Mouse (Mus musculus) MEL (cell line): Measurements from ENCODE around the gene Tshz2. TPM values are rescaled to one million over a fixed set of nuclear protein-coding genes. Genes with fewer than 3 reads are reported as not detected.

ENCODE experiments used
- DNase-seq: peaks from one replicate; pipeline ENCODE4 v3.0.0; 2011; ENCODE audit warnings: low read depth, low spot score
- H3K27ac ChIP-seq: 2 replicates; pipeline ENCODE4 v1.5.1; 2012; ENCODE audit warnings: low read depth, mild to moderate bottlenecking, control low read depth, low read length, moderate library complexity; ENCODE audit not compliant: control insufficient read depth
- H3K27me3 ChIP-seq, 2 experiments: fragments of 150-350 bp in 1 of 2; sonication (generic) in 1 of 2; 2 replicates each; pipeline ENCODE4 v1.6.1; 2012; ENCODE audit warnings: low read length in 2 of 2, mild to moderate bottlenecking in 2 of 2, improper control_type of control experiment in 1 of 2, moderate library complexity in 1 of 2; ENCODE audit not compliant: insufficient read depth in 2 of 2, control insufficient read depth in 1 of 2
- H3K36me3 ChIP-seq, 2 experiments: 2 replicates each; pipeline ENCODE4 v1.6.1; 2012 to 2014; ENCODE audit warnings: low read length in 2 of 2, improper control_type of control experiment in 1 of 2, inconsistent platforms in 1 of 2, mild to moderate bottlenecking in 1 of 2; ENCODE audit not compliant: insufficient read depth in 2 of 2, control insufficient read depth in 1 of 2
- H3K4me1 ChIP-seq, 2 experiments: fragments of 150-350 bp in 1 of 2; sonication (generic) in 1 of 2; 2 replicates each; pipeline ENCODE4 v1.6.1; 2012; ENCODE audit warnings: low read length in 2 of 2, improper control_type of control experiment in 1 of 2, mild to moderate bottlenecking in 1 of 2; ENCODE audit not compliant: insufficient read depth in 2 of 2, control insufficient read depth in 1 of 2
- H3K4me3 ChIP-seq, 2 experiments: fragments of 150-350 bp in 1 of 2; sonication (generic) in 1 of 2; 2 replicates each; pipeline ENCODE4 v1.5.1; 2012; ENCODE audit warnings: low read depth in 2 of 2, low read length in 2 of 2, mild to moderate bottlenecking in 2 of 2, moderate library complexity in 2 of 2, control low read depth in 1 of 2, improper control_type of control experiment in 1 of 2; ENCODE audit not compliant: control insufficient read depth in 1 of 2, insufficient read depth in 1 of 2
- H3K79me2 ChIP-seq: 2 replicates; pipeline ENCODE4 v1.6.1; 2012; ENCODE audit warnings: mild to moderate bottlenecking, low read length, moderate library complexity; ENCODE audit not compliant: control insufficient read depth, poor library complexity, insufficient read depth
- H3K9ac ChIP-seq: 2 replicates; pipeline ENCODE4 v1.6.1; 2012; ENCODE audit warnings: low read depth, mild to moderate bottlenecking, control low read depth, low read length, moderate library complexity; ENCODE audit not compliant: control insufficient read depth, poor library complexity, severe bottlenecking
- H3K9me3 ChIP-seq: fragments of 150-350 bp; sonication (generic); replicated peaks from 2 replicates; pipeline ENCODE4 v1.6.1; 2012; ENCODE audit warnings: mild to moderate bottlenecking, low read length, improper control_type of control experiment, moderate library complexity; ENCODE audit not compliant: insufficient read depth
- BHLHE40 ChIP-seq: IDR thresholded peaks from 2 replicates; pipeline ENCODE4 v1.6.1; 2012; ENCODE audit warnings: low read depth, mild to moderate bottlenecking, inconsistent platforms, low read length, improper control_type of control experiment, borderline replicate concordance
- CHD2 ChIP-seq: IDR thresholded peaks from 2 replicates; pipeline ENCODE4 v1.6.1; 2011; ENCODE audit warnings: low read length, improper control_type of control experiment
- CTCF ChIP-seq, 3 experiments: IDR thresholded peaks in 2 of 3; conservative IDR thresholded peaks in 1 of 3; 2 replicates each; pipeline ENCODE4 v1.5.1; 2011 to 2012; ENCODE audit warnings: low read length in 3 of 3, low read depth in 2 of 3, mild to moderate bottlenecking in 2 of 3, improper control_type of control experiment in 1 of 3, inconsistent platforms in 1 of 3, mixed read lengths in 1 of 3, moderate library complexity in 1 of 3; ENCODE audit not compliant: control insufficient read depth in 1 of 3, insufficient read depth in 1 of 3, poor library complexity in 1 of 3, severe bottlenecking in 1 of 3
- E2F4 ChIP-seq: IDR thresholded peaks from 2 replicates; pipeline ENCODE4 v1.6.1; 2011; ENCODE audit warnings: low read depth, low read length, improper control_type of control experiment, borderline replicate concordance
- EP300 ChIP-seq, 2 experiments: IDR thresholded peaks; 2 replicates each; pipeline ENCODE4 v1.6.1; 2011; ENCODE audit warnings: improper control_type of control experiment in 2 of 2, low read length in 2 of 2, low read depth in 1 of 2, mild to moderate bottlenecking in 1 of 2
- ETS1 ChIP-seq: IDR thresholded peaks from 2 replicates; pipeline ENCODE4 v1.6.1; 2012; ENCODE audit warnings: low read depth, mild to moderate bottlenecking, inconsistent platforms, low read length, improper control_type of control experiment, moderate library complexity
- GABPA ChIP-seq: IDR thresholded peaks from 2 replicates; pipeline ENCODE4 v1.6.1; 2012; ENCODE audit warnings: low read depth, mild to moderate bottlenecking, inconsistent platforms, low read length, improper control_type of control experiment, moderate library complexity
- GATA1 ChIP-seq: IDR thresholded peaks from 2 replicates; pipeline ENCODE4 v1.6.1; 2011; ENCODE audit warnings: low read depth, low read length, improper control_type of control experiment
- HCFC1 ChIP-seq: IDR thresholded peaks from 2 replicates; pipeline ENCODE4 v1.6.1; 2012; ENCODE audit warnings: low read depth, mild to moderate bottlenecking, inconsistent platforms, low read length, improper control_type of control experiment, moderate library complexity
- KAT2A ChIP-seq: conservative IDR thresholded peaks from 2 replicates; pipeline ENCODE4 v1.6.1; 2012; ENCODE audit warnings: low read depth, low read length, improper control_type of control experiment, inconsistent platforms
- MAFK ChIP-seq: IDR thresholded peaks from 2 replicates; pipeline ENCODE4 v1.6.1; 2011; ENCODE audit warnings: low read depth, mild to moderate bottlenecking, low read length, improper control_type of control experiment, borderline replicate concordance
- MEF2A ChIP-seq: IDR thresholded peaks from 2 replicates; pipeline ENCODE4 v1.6.1; 2014; ENCODE audit warnings: low read depth, mild to moderate bottlenecking, inconsistent platforms, low read length, improper control_type of control experiment; ENCODE audit not compliant: poor library complexity, insufficient replicate concordance, severe bottlenecking; ENCODE audit errors: extremely low read depth
- MYB ChIP-seq: IDR thresholded peaks from 2 replicates; pipeline ENCODE4 v1.6.1; 2011; ENCODE audit warnings: mild to moderate bottlenecking, low read depth, low read length, improper control_type of control experiment
- MYC ChIP-seq: IDR thresholded peaks from 2 replicates; pipeline ENCODE4 v1.6.1; 2011; ENCODE audit warnings: low read depth, mild to moderate bottlenecking, low read length, improper control_type of control experiment, moderate library complexity
- RAD21 ChIP-seq: IDR thresholded peaks from 2 replicates; pipeline ENCODE4 v1.6.1; 2011; ENCODE audit warnings: mild to moderate bottlenecking, low read depth, low read length, improper control_type of control experiment
- RCOR1 ChIP-seq: IDR thresholded peaks from 2 replicates; pipeline ENCODE4 v1.6.1; 2012; ENCODE audit warnings: low read depth, mild to moderate bottlenecking, inconsistent platforms, low read length, improper control_type of control experiment
- TBP ChIP-seq: IDR thresholded peaks from 2 replicates; pipeline ENCODE4 v1.8.0; 2011; ENCODE audit warnings: low read depth, low read length, improper control_type of control experiment
- TCF12 ChIP-seq: IDR thresholded peaks from 2 replicates; pipeline ENCODE4 v1.6.1; 2014; ENCODE audit warnings: low read depth, mild to moderate bottlenecking, inconsistent platforms, low read length, improper control_type of control experiment, moderate library complexity
- UBTF ChIP-seq: IDR thresholded peaks from 2 replicates; pipeline ENCODE4 v1.6.1; 2012; ENCODE audit warnings: low read depth, mild to moderate bottlenecking, inconsistent platforms, low read length, improper control_type of control experiment, moderate library complexity, borderline replicate concordance; ENCODE audit not compliant: insufficient read depth
- USF2 ChIP-seq, 2 experiments: IDR thresholded peaks; 2 replicates each; pipeline ENCODE4 v1.6.1; 2011 to 2012; ENCODE audit warnings: improper control_type of control experiment in 2 of 2, low read length in 2 of 2, borderline replicate concordance in 1 of 2, inconsistent platforms in 1 of 2, low read depth in 1 of 2, mild to moderate bottlenecking in 1 of 2; ENCODE audit not compliant: insufficient read depth in 1 of 2
- ZC3H11A ChIP-seq: IDR thresholded peaks from 2 replicates; pipeline ENCODE4 v1.6.1; 2012; ENCODE audit warnings: low read depth, mild to moderate bottlenecking, inconsistent platforms, low read length, improper control_type of control experiment
- ZKSCAN1 ChIP-seq: IDR thresholded peaks from 2 replicates; pipeline ENCODE4 v1.6.1; 2012; ENCODE audit warnings: low read depth, mild to moderate bottlenecking, inconsistent platforms, low read length, improper control_type of control experiment, moderate library complexity
- ZMIZ1 ChIP-seq: IDR thresholded peaks from 2 replicates; pipeline ENCODE4 v1.6.1; 2012; ENCODE audit warnings: low read depth, mild to moderate bottlenecking, inconsistent platforms, low read length, improper control_type of control experiment, moderate library complexity
- polyA plus RNA-seq, 2 experiments: library from polyadenylated mRNA; stranded (reverse) in 1 of 2; unstranded in 1 of 2; fragments of >175 nt in 1 of 2; fragments of >200 nt in 1 of 2; gene quantifications; 2 replicates each; pipeline versions ENCODE4 v1.2.1 to v1.2.4; 2012; ENCODE audit warnings: low replicate concordance in 2 of 2, low read depth in 1 of 2; ENCODE audit not compliant: insufficient read length in 2 of 2, insufficient read depth in 1 of 2, missing spikeins in 1 of 2
- total RNA-seq: library from RNA; depleted of rRNA; stranded (reverse); fragments of 300-350 nt; gene quantifications from 2 replicates; pipeline ENCODE4 v1.2.3, GENCODE M21; 2012

Gene Tshz2
- total and polyA plus RNA-seq, 3 experiments = not detected

DNA sequence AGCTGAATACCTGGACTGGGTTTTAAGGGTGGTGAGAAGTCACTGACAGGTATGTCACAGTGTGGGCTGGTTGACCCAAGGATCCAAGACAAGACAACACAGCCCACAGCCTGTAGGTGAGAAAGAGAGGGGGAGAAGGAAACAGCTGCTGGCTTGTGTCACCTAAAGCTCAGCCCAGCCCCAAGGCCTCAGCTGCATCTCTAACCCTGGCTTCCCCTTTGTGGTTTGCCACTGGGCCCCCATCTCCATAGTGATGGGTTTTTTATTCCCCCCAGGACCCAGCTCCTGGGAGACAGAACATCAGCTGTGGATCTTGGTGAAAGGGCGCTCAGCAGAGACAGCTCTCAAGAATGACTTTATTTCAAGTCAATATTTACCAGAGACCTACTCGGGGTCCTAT lies 57.2 kb downstream of the Tshz2 start:
- no peaks in the 10 kb centered on the region for H3K4me1 ChIP-seq
- no peak overlapping the region for H3K4me3 ChIP-seq
- no peak overlapping the region for H3K9ac ChIP-seq
- H3K79me2 ChIP-seq = no peaks in the 10 kb centered on the region
- no peak for DNase-seq
- no peaks in the 10 kb centered on the region for H3K36me3 ChIP-seq
- no peak for TF ChIP-seq ETS1
- TF ChIP-seq E2F4 = no peak
- no peak for TF ChIP-seq GATA1
- TF ChIP-seq TBP = no peak
- TF ChIP-seq CTCF (IDR thresholded peaks at IDR 0.05 in 2 of 3, conservative IDR thresholded peaks at IDR 0.05 in 1 of 3; ENCODE audit: control insufficient read depth in 1 of 3, insufficient read depth in 1 of 3, low read depth in 2 of 3, low read length in 3 of 3, poor library complexity in 1 of 3, severe bottlenecking in 1 of 3) = no peak
- no peak for TF ChIP-seq ZC3H11A
- TF ChIP-seq EP300 (IDR thresholded peaks at IDR 0.05; ENCODE audit: low read depth in 1 of 2, low read length in 2 of 2) = no peak
- no peak for TF ChIP-seq MEF2A
- TF ChIP-seq RAD21 = no peak
- TF ChIP-seq MYC = no peak
- no peak for TF ChIP-seq UBTF
- no peak overlapping the region for H3K27ac ChIP-seq
- no peaks in the 10 kb centered on the region for H3K9me3 ChIP-seq
- H3K27me3 ChIP-seq = no peaks in the 10 kb centered on the region

DNA sequence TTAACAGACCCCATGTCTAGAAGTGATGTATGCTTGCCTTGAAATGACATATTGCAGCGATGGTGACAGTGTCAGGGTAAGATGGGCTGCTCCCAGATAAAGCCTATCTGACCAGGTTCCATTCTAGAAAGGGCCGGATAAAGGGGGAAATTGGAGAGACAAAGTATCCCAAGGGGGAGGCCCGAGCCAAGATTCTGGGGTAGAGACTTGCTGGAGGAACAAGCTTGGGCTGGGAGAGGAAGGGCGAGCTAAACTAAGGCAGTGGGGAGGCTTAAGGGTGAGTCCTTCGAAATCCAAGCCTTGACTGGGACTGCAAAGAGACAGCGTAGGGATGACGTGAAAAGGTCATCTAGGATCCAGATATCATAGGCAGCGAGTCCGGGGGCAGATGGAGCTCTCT lies 61.7 kb downstream of the Tshz2 start:
- H3K9me3 ChIP-seq = no peaks in the 10 kb centered on the region
- no peaks in the 10 kb centered on the region for H3K4me1 ChIP-seq
- H3K27ac ChIP-seq = no peak overlapping the region
- DNase-seq = no peak
- H3K9ac ChIP-seq = no peak overlapping the region
- no peaks in the 10 kb centered on the region for H3K36me3 ChIP-seq
- H3K4me3 ChIP-seq = no peak overlapping the region
- H3K27me3 ChIP-seq = no peaks in the 10 kb centered on the region
- no peaks in the 10 kb centered on the region for H3K79me2 ChIP-seq
- TF ChIP-seq ETS1 (no peak), KAT2A (no peak), MYB (no peak), RCOR1 (no peak)
- TF ChIP-seq, all 39 proteins: peak for 0

DNA sequence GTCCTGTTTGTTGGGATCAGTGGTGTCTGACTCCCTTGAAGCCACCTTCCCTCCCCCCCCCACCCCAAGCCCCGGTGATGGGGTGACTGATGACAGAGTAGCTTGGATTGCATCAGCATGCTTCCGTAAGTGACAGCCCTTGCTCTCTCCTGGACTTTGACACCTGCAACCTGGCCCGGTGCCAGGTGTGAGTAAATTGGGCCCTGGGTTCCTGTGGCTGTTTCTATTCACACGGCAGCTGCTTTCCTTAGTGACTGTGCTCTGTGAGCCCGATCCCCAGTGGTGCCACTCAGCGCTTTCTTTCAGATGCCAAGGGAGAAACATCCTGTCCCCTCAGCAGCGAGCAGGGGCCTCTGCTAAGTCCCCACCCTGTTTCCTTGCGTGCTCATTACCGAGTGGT lies 62.2 kb downstream of the Tshz2 start:
- no peak for DNase-seq
- H3K27ac ChIP-seq = no peak overlapping the region
- H3K9me3 ChIP-seq = no peaks in the 10 kb centered on the region
- H3K79me2 ChIP-seq = no peaks in the 10 kb centered on the region
- H3K27me3 ChIP-seq = no peaks in the 10 kb centered on the region
- no peak for TF ChIP-seq UBTF
- no peak for TF ChIP-seq MYB
- no peak for TF ChIP-seq HCFC1
- no peak for TF ChIP-seq ZMIZ1
- TF ChIP-seq RAD21 = no peak
- TF ChIP-seq ZKSCAN1 = no peak
- TF ChIP-seq CTCF (IDR thresholded peaks at IDR 0.05 in 2 of 3, conservative IDR thresholded peaks at IDR 0.05 in 1 of 3; ENCODE audit: control insufficient read depth in 1 of 3, insufficient read depth in 1 of 3, low read depth in 2 of 3, low read length in 3 of 3, poor library complexity in 1 of 3, severe bottlenecking in 1 of 3) = no peak
- no peak for TF ChIP-seq MYC
- no peak for TF ChIP-seq GABPA
- no peak for TF ChIP-seq USF2 (IDR thresholded peaks at IDR 0.05; ENCODE audit: borderline replicate concordance in 1 of 2, insufficient read depth in 1 of 2, low read depth in 1 of 2, low read length in 2 of 2)
- no peak for TF ChIP-seq BHLHE40
- TF ChIP-seq CHD2 = no peak
- no peak for TF ChIP-seq MAFK
- TF ChIP-seq KAT2A = no peak
- TF ChIP-seq TCF12 = no peak
- H3K4me1 ChIP-seq = no peaks in the 10 kb centered on the region
- no peaks in the 10 kb centered on the region for H3K36me3 ChIP-seq
- H3K9ac ChIP-seq = no peak overlapping the region
- no peak overlapping the region for H3K4me3 ChIP-seq
